ENCODE assay signal across 10 mouse cellular contexts in genomic region chr2:19391649-19392048, GRCm38 (mm10). TPM values are rescaled to one million over a fixed set of nuclear protein-coding genes. Genes with fewer than 3 reads are reported as not detected.
"Had no signal": no experiment of that assay in that cellular context is flagged by ENCODE, and none has a peak within 500 bp of the region (broad histone marks: within the 10 kb centered on the region; RNA-seq: fewer than 3 reads in every experiment).

No protein-coding gene starts in this region.

- H3K4me2 ChIP-seq: neural tube, embryonic 13.5 days; neural tube, embryonic 15.5 days; stomach, embryonic 15.5 days had no signal

- H3K4me3 ChIP-seq: neural tube, embryonic 13.5 days; neural tube, embryonic 15.5 days; stomach, embryonic 15.5 days had no signal

- H3K27ac ChIP-seq: neural tube, embryonic 13.5 days; neural tube, embryonic 15.5 days; stomach, embryonic 15.5 days; stomach, postnatal 0 days had no signal

- H3K27me3 ChIP-seq: neural tube, embryonic 13.5 days; neural tube, embryonic 15.5 days; stomach, embryonic 15.5 days had no signal

- H3K9me3 ChIP-seq: neural tube, embryonic 13.5 days; neural tube, embryonic 15.5 days; stomach, embryonic 15.5 days had no signal

- H3K9ac ChIP-seq: neural tube, embryonic 13.5 days; neural tube, embryonic 15.5 days; stomach, embryonic 15.5 days had no signal

- H3K36me3 ChIP-seq: neural tube, embryonic 13.5 days; neural tube, embryonic 15.5 days; stomach, embryonic 15.5 days had no signal

- H3K4me1 ChIP-seq: neural tube, embryonic 13.5 days; neural tube, embryonic 15.5 days; stomach, embryonic 15.5 days had no signal

RNA-seq across cellular contexts. Expression of gene Ptf1a, which starts 53.8 kb away (rescaled TPM):
- polyA plus RNA-seq: neural tube, embryonic 14.5 days; neural tube, embryonic 15.5 days; small intestine, adult 2 months; stomach, embryonic 14.5 days; testis, adult 2 months; thymus, postnatal 0 days; urinary bladder, adult 2 months had no signal
